Mouse (Mus musculus) embryonic facial prominence, embryonic 11.5 days (tissue): ENCODE measurements around the gene St3gal6. TPM values are rescaled to one million over a fixed set of nuclear protein-coding genes. Genes with fewer than 3 reads are reported as not detected.
"Not testable (repeated sequence)": the region's sequence is repeated elsewhere in the genome, so short reads cannot be mapped to it uniquely, and the experiment has no call there.

Experiments used
- ATAC-seq: fragments of 200-750 bp; cut with Nextera tagmentation; replicated peaks from 2 replicates; pipeline ENCODE4 v1.8.0; 2017; ENCODE audit warnings: low read depth; ENCODE audit not compliant: insufficient number of reproducible peaks, low FRiP score, low TSS enrichment
- DNase-seq: peaks from one replicate; pipeline ENCODE4 v3.0.0-alpha.2; 2015; ENCODE audit warnings: low spot score
- H3K27ac ChIP-seq: fragments of 300-500 bp; sonication (generic); replicated peaks from 2 replicates; pipeline ENCODE4 v1.5.1; 2014; ENCODE audit warnings: mild to moderate bottlenecking, low read depth, low read length, control low read depth
- H3K27me3 ChIP-seq: fragments of 300-500 bp; sonication (generic); 2 replicates; pipeline ENCODE4 v1.6.1; 2014; ENCODE audit warnings: mild to moderate bottlenecking, low read length, moderate library complexity, mixed read lengths; ENCODE audit not compliant: control insufficient read depth, insufficient read depth
- H3K36me3 ChIP-seq: fragments of 300-500 bp; sonication (generic); replicated peaks from 2 replicates; pipeline ENCODE4 v1.6.1; 2014; ENCODE audit warnings: low read depth, mild to moderate bottlenecking, low read length, moderate library complexity, mixed read lengths; ENCODE audit not compliant: control insufficient read depth, insufficient read depth
- H3K4me1 ChIP-seq: fragments of 300-500 bp; sonication (generic); 2 replicates; pipeline ENCODE4 v1.6.1; 2014; ENCODE audit warnings: low read length, mixed read lengths; ENCODE audit not compliant: control insufficient read depth, insufficient read depth
- H3K4me2 ChIP-seq: fragments of 300-500 bp; sonication (generic); 2 replicates; pipeline ENCODE4 v1.6.1; 2014; ENCODE audit warnings: low read depth, mild to moderate bottlenecking, control low read depth, low read length, moderate library complexity
- H3K4me3 ChIP-seq: fragments of 300-500 bp; sonication (generic); 2 replicates; pipeline ENCODE4 v1.5.1; 2014; ENCODE audit warnings: low read depth, low read length, control low read depth
- H3K9ac ChIP-seq: fragments of 300-500 bp; sonication (generic); replicated peaks from 2 replicates; pipeline ENCODE4 v1.6.1; 2014; ENCODE audit warnings: mild to moderate bottlenecking, control low read depth, low read length
- H3K9me3 ChIP-seq: fragments of 300-500 bp; sonication (generic); replicated peaks from 2 replicates; pipeline ENCODE4 v1.6.1; 2016; ENCODE audit warnings: mild to moderate bottlenecking, low read length, inconsistent platforms, mixed read lengths; ENCODE audit not compliant: control insufficient read depth
- WGBS: fragments of 180-500 bp; shearing (Covaris S2); extraction: QIAGEN DNeasy Blood & Tissue Kit; methylation state at CpG from one replicate; pipeline ENCODE4 v1.1.7; 2014; 5-methylcytosine and 5-hydroxymethylcytosine counted together
- polyA plus RNA-seq: library from polyadenylated mRNA; unstranded; fragments of >200 nt; fragmentation: Nextera tagmentation; extraction: Ambion mirVana; gene quantifications from 2 replicates; pipeline ENCODE4 v1.2.1, GENCODE M21; 2014

St3gal6 gene
- polyA plus RNA-seq, 1 experiment from 2014 or later: 9.9 TPM

DNA sequence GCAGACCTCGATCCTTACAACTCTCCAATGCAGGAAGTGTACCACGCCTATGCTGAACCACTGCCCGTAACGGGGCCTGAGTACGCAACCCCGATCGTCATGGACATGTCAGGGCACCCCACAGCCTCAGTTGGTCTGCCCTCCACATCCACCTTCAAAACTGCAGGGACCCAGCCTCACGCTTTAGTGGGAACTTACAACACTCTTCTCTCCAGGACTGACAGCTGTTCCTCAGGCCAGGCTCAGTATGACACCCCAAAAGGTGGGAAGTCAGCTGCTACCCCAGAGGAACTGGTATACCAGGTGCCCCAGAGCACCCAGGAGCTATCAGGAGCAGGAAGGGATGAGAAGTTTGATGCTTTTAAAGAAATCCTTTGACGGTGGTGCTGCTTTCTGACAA, 58.6 kb downstream of the St3gal6 start:
- Histone ChIP-seq H3K9ac (no peak overlapping the region), H3K4me1 (no peaks in the 10 kb centered on the region), H3K36me3 (no peaks in the 10 kb centered on the region; the same call in 1 of the 2 replicates), H3K9me3 (no peaks in the 10 kb centered on the region), H3K4me2 (no peak overlapping the region), H3K27ac (no peak overlapping the region), H3K27me3 (no peaks in the 10 kb centered on the region), H3K4me3 (no peak overlapping the region)
- ATAC-seq (no peak), DNase-seq (no peak)
- WGBS: 91% methylated on average over 9 of the region's 9 CpGs

GRCm38 (mm10) chr16:58464051-58464450, 60.0 kb downstream of the St3gal6 start:
- no peak overlapping the region for H3K9ac ChIP-seq
- H3K9me3 ChIP-seq: no peaks in the 10 kb centered on the region
- DNase-seq: no peak
- no peak for ATAC-seq
- no peaks in the 10 kb centered on the region for H3K27me3 ChIP-seq
- H3K4me2 ChIP-seq: no peak overlapping the region
- H3K4me1 ChIP-seq: no peaks in the 10 kb centered on the region
- no peaks in the 10 kb centered on the region; the same call in 1 of the 2 replicates for H3K36me3 ChIP-seq
- H3K4me3 ChIP-seq: no peak overlapping the region
- no peak overlapping the region for H3K27ac ChIP-seq
- WGBS: 94% methylated on average over 14 of the region's 14 CpGs

DNA sequence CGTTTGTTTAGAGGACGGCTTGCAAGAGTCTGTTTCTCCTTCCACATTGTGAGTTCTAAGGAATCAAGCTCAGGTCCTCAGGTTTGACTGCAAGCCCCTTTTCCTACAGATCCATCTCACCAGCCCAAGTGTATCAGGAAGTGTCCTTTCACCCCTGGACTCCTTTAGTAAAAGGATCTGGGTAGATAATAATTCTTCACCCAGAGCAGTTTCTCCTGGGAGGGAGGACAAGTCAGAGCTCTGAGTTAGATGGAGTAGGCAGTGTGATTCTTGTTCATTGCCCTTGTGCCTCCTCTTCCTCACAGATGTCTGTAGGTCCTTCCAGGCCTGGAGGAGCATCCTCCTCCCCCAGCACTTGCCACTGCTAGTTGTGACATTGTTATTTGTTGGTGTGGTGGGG, 61.5 kb downstream of the St3gal6 start:
- Histone ChIP-seq H3K4me1 (no peaks in the 10 kb centered on the region), H3K9me3 (no peaks in the 10 kb centered on the region), H3K9ac (no peak overlapping the region), H3K36me3 (no peaks in the 10 kb centered on the region; the same call in none of the 2 replicates), H3K27me3 (no peaks in the 10 kb centered on the region), H3K4me2 (no peak overlapping the region), H3K27ac (no peak overlapping the region), H3K4me3 (no peak overlapping the region)
- WGBS: 96% methylated on average over 2 of the region's 2 CpGs
- ATAC-seq (no peak), DNase-seq (no peak)

DNA sequence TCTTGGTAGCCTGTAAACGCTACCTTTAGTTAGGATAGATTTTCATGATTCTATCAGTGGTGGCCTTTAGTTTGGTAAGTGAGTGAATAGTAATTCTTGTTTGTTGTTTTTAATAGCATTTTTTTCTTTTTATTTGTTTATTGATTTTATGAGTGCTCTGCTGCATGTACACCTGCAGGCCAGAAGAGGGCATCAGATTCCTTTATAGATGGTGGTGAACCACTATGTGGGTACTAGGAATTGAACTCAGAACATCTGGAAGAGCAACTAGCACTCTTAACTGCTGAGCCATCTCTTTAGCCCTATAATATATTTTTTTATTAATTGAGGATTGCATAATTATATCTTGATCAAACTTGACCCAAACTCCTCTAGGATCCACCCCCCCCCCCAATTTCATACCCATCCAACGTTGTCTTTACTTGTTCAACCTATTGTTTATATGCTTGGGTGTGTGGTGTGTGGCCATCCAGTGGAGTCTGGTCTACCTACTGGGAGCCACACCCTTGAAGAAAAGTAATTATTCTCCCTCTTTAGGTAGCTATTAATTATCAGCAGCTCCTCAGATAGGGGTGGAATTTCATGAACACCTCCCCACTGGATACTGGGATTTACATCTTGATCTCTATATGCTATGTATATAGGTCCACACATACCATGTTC, 62.1 kb downstream of the St3gal6 start:
- H3K4me2 ChIP-seq: no peak overlapping the region
- no peaks in the 10 kb centered on the region for H3K27me3 ChIP-seq
- H3K4me1 ChIP-seq: no peaks in the 10 kb centered on the region
- no peaks in the 10 kb centered on the region for H3K9me3 ChIP-seq
- no peaks in the 10 kb centered on the region; the same call in none of the 2 replicates for H3K36me3 ChIP-seq
- 93% methylated on average over 2 of the region's 2 CpGs for WGBS
- DNase-seq (no peak), ATAC-seq (no peak)
- H3K4me3 ChIP-seq: no peak overlapping the region
- H3K27ac ChIP-seq: no peak overlapping the region
- no peak overlapping the region for H3K9ac ChIP-seq

- Histone ChIP-seq H3K27me3 (no peaks in the 10 kb centered on the region), H3K4me2 (no peak overlapping the region), H3K9me3 (no peaks in the 10 kb centered on the region), H3K36me3 (no peaks in the 10 kb centered on the region; the same call in none of the 2 replicates), H3K27ac (no peak overlapping the region), H3K9ac (no peak overlapping the region), H3K4me3 (no peak overlapping the region), H3K4me1 (no peaks in the 10 kb centered on the region)
- 91% methylated on average over 10 of the region's 10 CpGs for WGBS
- ATAC-seq (no peak), DNase-seq (no peak)
These were observed 63.7 kb downstream of the St3gal6 start for GRCm38 (mm10) chr16:58460386-58460785.

DNA sequence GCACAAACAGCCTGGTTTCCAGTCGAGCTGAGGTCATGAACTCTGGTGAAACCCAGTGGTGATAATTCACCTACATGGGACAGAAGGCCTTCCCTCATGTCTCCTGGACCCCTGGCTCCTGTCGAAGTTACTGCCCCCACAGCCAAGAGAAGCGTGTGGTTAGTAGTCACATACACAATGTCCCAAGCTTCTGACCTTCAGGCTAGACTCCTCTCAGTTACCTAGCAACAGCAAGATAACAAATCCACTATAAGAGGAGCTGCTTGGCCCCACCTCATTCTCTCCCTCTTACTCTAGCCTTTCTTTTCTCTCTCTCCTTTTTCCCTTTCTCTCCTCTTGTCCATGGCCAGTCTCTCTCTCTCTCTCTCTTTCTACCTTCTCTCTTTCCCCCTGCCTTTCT, 64.1 kb downstream of the St3gal6 start:
- not testable (repeated sequence) for H3K4me3 ChIP-seq, H3K9ac ChIP-seq, H3K4me1 ChIP-seq, H3K4me2 ChIP-seq, H3K27me3 ChIP-seq, H3K27ac ChIP-seq, DNase-seq, H3K9me3 ChIP-seq, ATAC-seq, H3K36me3 ChIP-seq
- 56% methylated on average over 3 of the region's 3 CpGs for WGBS

GRCm38 (mm10) chr16:58456991-58457390, 67.1 kb downstream of the St3gal6 start:
- Histone ChIP-seq H3K27ac (no peak overlapping the region), H3K4me3 (no peak overlapping the region), H3K36me3 (no peaks in the 10 kb centered on the region; the same call in 1 of the 2 replicates), H3K9me3 (no peaks in the 10 kb centered on the region), H3K9ac (no peak overlapping the region), H3K27me3 (no peaks in the 10 kb centered on the region), H3K4me1 (no peaks in the 10 kb centered on the region), H3K4me2 (no peak overlapping the region)
- WGBS: 83% methylated on average over 6 of the region's 6 CpGs
- ATAC-seq (no peak), DNase-seq (no peak)

DNA sequence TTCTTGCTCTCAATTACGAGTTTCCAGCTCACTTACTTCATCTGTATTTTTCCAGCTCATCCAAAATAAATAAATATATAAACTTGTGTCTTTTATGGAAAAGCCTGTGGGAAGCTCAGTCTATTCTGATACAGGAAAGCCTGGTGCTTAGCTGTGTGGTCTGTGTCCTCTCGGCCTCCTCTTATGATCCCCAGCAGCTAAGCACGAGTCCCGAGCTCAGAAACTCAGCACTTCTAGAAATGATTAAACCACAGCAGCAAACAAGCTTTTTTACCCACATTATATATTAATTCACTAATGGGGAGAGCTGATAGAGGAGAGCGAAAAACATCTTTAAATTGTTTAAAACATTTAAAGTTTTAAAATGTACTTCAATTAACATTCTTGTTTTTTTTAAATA, 67.6 kb downstream of the St3gal6 start:
- no peaks in the 10 kb centered on the region; the same call in 1 of the 2 replicates for H3K36me3 ChIP-seq
- no peaks in the 10 kb centered on the region for H3K9me3 ChIP-seq
- 90% methylated on average over 5 of the region's 5 CpGs for WGBS
- no peak overlapping the region for H3K9ac ChIP-seq
- no peak overlapping the region for H3K4me2 ChIP-seq
- no peak for ATAC-seq
- no peak overlapping the region for H3K27ac ChIP-seq
- no peak for DNase-seq
- H3K27me3 ChIP-seq: no peaks in the 10 kb centered on the region
- H3K4me1 ChIP-seq: no peaks in the 10 kb centered on the region
- no peak overlapping the region for H3K4me3 ChIP-seq
